Mouse (Mus musculus) MEL-GATA-1-ER (cell line): ENCODE data around the gene Olfr1112.
"Not testable (repeated sequence)": the region's sequence is repeated elsewhere in the genome, so short reads cannot be mapped to it uniquely, and the experiment has no call there.

Source experiments
- DNase-seq: peaks from one replicate; pipeline ENCODE4 v3.0.0-alpha.2; 2012; ENCODE audit warnings: low read depth; ENCODE audit errors: extremely low read depth

The Olfr1112 gene

GRCm38 (mm10) chr2:87187498-87187897, at the start of gene Olfr1112:
TSS of gene Olfr1112 (plus strand) at chr2:87187798.
- DNase-seq = no peak

- DNase-seq = no peak
These were observed 47.4 kb upstream of the Olfr1112 start, which contains the start of gene Olfr1110 for GRCm38 (mm10) chr2:87140200-87140599. TSS of gene Olfr1110 (minus strand) at chr2:87140300.

GRCm38 (mm10) chr2:87152524-87152923, 35.1 kb upstream of the Olfr1112 start, which contains the start of gene Olfr1111:
TSS of gene Olfr1111 (minus strand) at chr2:87152624.
- DNase-seq = no peak

GRCm38 (mm10) chr2:87167731-87168130, 19.9 kb upstream of the Olfr1112 start:
- not testable (repeated sequence) for DNase-seq

GRCm38 (mm10) chr2:87208670-87209069, 21.1 kb downstream of the Olfr1112 start, which contains the start of gene Olfr1113:
TSS of gene Olfr1113 (plus strand) at chr2:87208970.
- no peak for DNase-seq
